Mouse (Mus musculus) kidney, embryonic 14.5 days (tissue): Measurements from ENCODE around the gene Dock1. TPM values are rescaled to one million over a fixed set of nuclear protein-coding genes. Genes with fewer than 3 reads are reported as not detected.

ENCODE experiments used
- ATAC-seq: fragments of 200-750 bp; cut with Nextera tagmentation; 2 replicates; pipeline ENCODE4 v1.8.0; 2017; ENCODE audit warnings: moderate number of reproducible peaks, mild to moderate bottlenecking, moderate TSS enrichment, moderate library complexity; ENCODE audit not compliant: low FRiP score, low TSS enrichment
- H3K27ac ChIP-seq: fragments of 300-500 bp; sonication (generic); 2 replicates; pipeline ENCODE4 v1.5.1; 2014; ENCODE audit warnings: low read depth, mild to moderate bottlenecking, low read length, moderate library complexity, mixed read lengths
- H3K27me3 ChIP-seq: fragments of 300-500 bp; sonication (generic); 2 replicates; pipeline ENCODE4 v1.6.1; 2014; ENCODE audit warnings: mild to moderate bottlenecking, low read length; ENCODE audit not compliant: control insufficient read depth, insufficient read depth
- H3K36me3 ChIP-seq: fragments of 300-500 bp; sonication (generic); 2 replicates; pipeline ENCODE4 v1.6.1; 2014; ENCODE audit warnings: low read length, mixed read lengths; ENCODE audit not compliant: control insufficient read depth, insufficient read depth
- H3K4me1 ChIP-seq: fragments of 300-500 bp; sonication (generic); 2 replicates; pipeline ENCODE4 v1.6.1; 2014; ENCODE audit warnings: low read length, mixed read lengths; ENCODE audit not compliant: control insufficient read depth, insufficient read depth
- H3K4me2 ChIP-seq: fragments of 300-500 bp; sonication (generic); replicated peaks from 2 replicates; pipeline ENCODE4 v1.6.1; 2014; ENCODE audit warnings: low read depth, mild to moderate bottlenecking, low read length
- H3K4me3 ChIP-seq: fragments of 300-500 bp; sonication (generic); 2 replicates; pipeline ENCODE4 v1.5.1; 2014; ENCODE audit warnings: mild to moderate bottlenecking, low read length
- H3K9ac ChIP-seq: fragments of 300-500 bp; sonication (generic); 2 replicates; pipeline ENCODE4 v1.6.1; 2014; ENCODE audit warnings: low read depth, mild to moderate bottlenecking, low read length, moderate library complexity
- H3K9me3 ChIP-seq: fragments of 300-500 bp; sonication (generic); 2 replicates; pipeline ENCODE4 v1.6.1; 2016; ENCODE audit warnings: low read length; ENCODE audit not compliant: control insufficient read depth
- WGBS: fragments of 180-500 bp; shearing (Covaris S2); extraction: QIAGEN DNeasy Blood & Tissue Kit; methylation state at CpG from one replicate; pipeline ENCODE4 v1.1.7; 2014; 5-methylcytosine and 5-hydroxymethylcytosine counted together
- polyA plus RNA-seq: library from polyadenylated mRNA; unstranded; fragments of >200 nt; fragmentation: Nextera tagmentation; extraction: Ambion mirVana; gene quantifications from 2 replicates; pipeline ENCODE4 v1.2.1, GENCODE M21; 2014

Dock1 gene
- polyA plus RNA-seq, 1 experiment from 2014 or later = 60.6 TPM

GRCm38 (mm10) chr7:134809241-134809975, 139.0 kb downstream of the Dock1 start:
- H3K27me3 ChIP-seq = no peaks in the 10 kb centered on the region
- no peak overlapping the region for H3K4me2 ChIP-seq
- no peaks in the 10 kb centered on the region for H3K9me3 ChIP-seq
- H3K36me3 ChIP-seq = peaks cover 56% of the 10 kb centered on the region
- peak; percentile 85 for ATAC-seq
- H3K27ac ChIP-seq = peak overlapping the region; percentile 43; the same call in 1 of the 2 replicates
- H3K4me1 ChIP-seq = peaks cover 3% of the 10 kb centered on the region; the same call in 1 of the 2 replicates
- no peak overlapping the region for H3K9ac ChIP-seq
- no peak overlapping the region for H3K4me3 ChIP-seq
- WGBS = 78% methylated on average over 6 of the region's 6 CpGs

- 96% methylated on average over 5 of the region's 5 CpGs for WGBS
- H3K4me2 ChIP-seq = no peak overlapping the region
- H3K36me3 ChIP-seq = peaks cover 13% of the 10 kb centered on the region; the same call in 1 of the 2 replicates
- no peak for ATAC-seq
- H3K27ac ChIP-seq = no peak overlapping the region
- no peaks in the 10 kb centered on the region for H3K9me3 ChIP-seq
- H3K4me1 ChIP-seq = 0 out of 2 replicates have a peak, but pooled peaks cover under 1% of the 10 kb centered on the region
- no peaks in the 10 kb centered on the region for H3K27me3 ChIP-seq
- H3K9ac ChIP-seq = no peak overlapping the region
- no peak overlapping the region for H3K4me3 ChIP-seq
Observed at GRCm38 (mm10) chr7:134818471-134818870, 148.0 kb downstream of the Dock1 start.

DNA sequence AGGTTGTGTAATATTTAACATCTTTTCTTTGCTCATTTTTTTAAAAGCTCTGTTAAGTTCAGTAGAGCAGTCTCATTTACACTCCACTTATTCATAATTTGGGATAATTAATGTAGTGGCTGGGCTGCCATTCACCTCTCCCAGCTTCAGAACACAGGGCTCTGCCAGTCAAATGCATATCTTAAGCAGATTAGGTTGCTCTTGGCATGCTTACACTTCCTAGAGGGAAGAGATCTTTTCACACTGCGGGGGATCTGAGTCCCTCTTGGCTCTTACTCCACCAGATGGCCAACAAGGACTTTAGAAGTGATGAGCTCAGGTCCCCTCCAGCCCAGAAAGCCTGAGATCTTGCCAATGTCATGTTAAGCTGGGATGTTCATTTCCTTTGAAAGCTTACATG, 150.8 kb downstream of the Dock1 start:
- Histone ChIP-seq H3K36me3 (peaks cover 2% of the 10 kb centered on the region; the same call in 1 of the 2 replicates), H3K9me3 (no peaks in the 10 kb centered on the region), H3K4me2 (no peak overlapping the region), H3K9ac (no peak overlapping the region), H3K4me1 (0 out of 2 replicates have a peak, but pooled peaks cover 3% of the 10 kb centered on the region), H3K4me3 (no peak overlapping the region), H3K27ac (no peak overlapping the region), H3K27me3 (no peaks in the 10 kb centered on the region)
- 52% methylated on average over 1 of the region's 1 CpGs for WGBS
- no peak for ATAC-seq

DNA sequence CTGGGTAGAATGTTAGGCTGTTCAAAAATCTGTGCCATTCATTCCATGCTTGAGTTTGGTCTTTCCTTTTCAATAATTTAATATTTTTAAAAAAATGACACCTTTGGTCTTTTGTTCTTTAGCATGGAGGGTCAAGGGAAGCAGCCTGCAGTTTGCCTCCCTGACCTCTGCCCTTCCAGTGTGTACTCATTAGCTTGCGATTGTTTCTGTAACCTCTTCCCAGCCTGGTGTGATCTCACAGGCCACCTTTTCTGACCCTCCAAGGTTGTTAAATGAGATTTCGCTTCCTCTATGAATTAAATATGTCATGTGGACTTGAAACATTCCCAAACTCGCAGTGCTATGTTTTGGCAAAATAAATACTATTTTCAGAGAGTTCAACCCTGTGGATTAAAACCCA, 151.6 kb downstream of the Dock1 start:
- H3K9me3 ChIP-seq = no peaks in the 10 kb centered on the region
- WGBS = 32% methylated on average over 3 of the region's 3 CpGs
- peaks cover 4% of the 10 kb centered on the region; the same call in 1 of the 2 replicates for H3K36me3 ChIP-seq
- no peak for ATAC-seq
- no peak overlapping the region for H3K4me2 ChIP-seq
- H3K9ac ChIP-seq = no peak overlapping the region
- H3K27me3 ChIP-seq = no peaks in the 10 kb centered on the region
- 0 out of 2 replicates have a peak, but pooled peaks cover 3% of the 10 kb centered on the region for H3K4me1 ChIP-seq
- H3K27ac ChIP-seq = no peak overlapping the region
- H3K4me3 ChIP-seq = no peak overlapping the region

DNA sequence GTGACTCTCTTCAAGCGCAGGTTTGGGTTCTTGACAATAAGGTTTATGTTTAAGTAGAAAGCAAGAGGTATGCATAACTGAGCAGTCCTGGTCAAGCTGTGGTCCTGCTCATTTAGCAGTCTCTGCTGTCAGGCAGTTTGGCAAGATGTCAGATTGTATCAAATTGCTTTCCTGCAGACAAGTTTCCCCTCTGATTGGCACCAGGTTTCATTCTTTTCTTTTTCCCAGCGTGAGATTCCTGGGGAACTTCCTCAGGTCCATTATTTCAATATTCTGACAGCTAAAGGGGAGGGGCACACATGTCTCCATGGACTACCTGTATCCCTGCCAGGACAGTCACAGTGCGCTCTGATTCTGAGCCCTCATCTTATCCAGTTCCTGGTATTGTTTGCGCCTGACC, 153.4 kb downstream of the Dock1 start:
- Histone ChIP-seq H3K9me3 (no peaks in the 10 kb centered on the region), H3K36me3 (peaks cover 5% of the 10 kb centered on the region; the same call in 1 of the 2 replicates), H3K9ac (no peak overlapping the region), H3K4me2 (no peak overlapping the region), H3K27ac (no peak overlapping the region), H3K27me3 (no peaks in the 10 kb centered on the region), H3K4me1 (0 out of 2 replicates have a peak, but pooled peaks cover 3% of the 10 kb centered on the region), H3K4me3 (no peak overlapping the region)
- WGBS = 74% methylated on average over 4 of the region's 4 CpGs
- no peak for ATAC-seq

DNA sequence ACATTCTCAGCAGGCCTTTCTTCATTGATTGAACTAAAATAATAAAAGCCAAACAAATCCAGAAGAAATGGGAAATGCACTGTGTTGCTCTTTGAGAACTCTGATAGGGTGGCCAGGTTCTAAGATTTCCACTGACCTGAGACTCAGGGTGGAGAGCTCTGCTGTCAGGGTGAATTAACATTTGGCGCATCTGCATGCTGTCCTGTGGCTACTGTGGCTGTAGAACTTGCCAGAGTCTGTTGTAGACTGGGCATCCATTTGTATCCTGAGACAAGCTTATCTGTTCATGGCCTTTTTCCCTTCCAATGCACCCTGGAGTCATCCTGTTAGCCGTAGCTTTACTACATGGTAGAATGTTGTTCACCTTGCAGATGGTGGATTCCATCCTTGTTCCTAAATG, 169.6 kb downstream of the Dock1 start:
- Histone ChIP-seq H3K27ac (no peak overlapping the region), H3K4me1 (no peaks in the 10 kb centered on the region), H3K9me3 (no peaks in the 10 kb centered on the region), H3K4me2 (no peak overlapping the region), H3K4me3 (no peak overlapping the region), H3K27me3 (no peaks in the 10 kb centered on the region), H3K36me3 (no peaks in the 10 kb centered on the region), H3K9ac (no peak overlapping the region)
- WGBS = 91% methylated on average over 2 of the region's 2 CpGs
- no peak for ATAC-seq

GRCm38 (mm10) chr7:134842751-134843150, 172.3 kb downstream of the Dock1 start:
- 89% methylated on average over 4 of the region's 4 CpGs for WGBS
- no peak for ATAC-seq
- Histone ChIP-seq H3K4me1 (no peaks in the 10 kb centered on the region), H3K36me3 (no peaks in the 10 kb centered on the region), H3K4me3 (no peak overlapping the region), H3K27me3 (no peaks in the 10 kb centered on the region), H3K27ac (no peak overlapping the region), H3K4me2 (no peak overlapping the region), H3K9ac (no peak overlapping the region), H3K9me3 (no peaks in the 10 kb centered on the region)

GRCm38 (mm10) chr7:134862000-134862399, 191.5 kb downstream of the Dock1 start:
- Histone ChIP-seq H3K9me3 (no peaks in the 10 kb centered on the region), H3K27ac (no peak overlapping the region), H3K36me3 (peaks cover 8% of the 10 kb centered on the region; the same call in 1 of the 2 replicates), H3K27me3 (no peaks in the 10 kb centered on the region), H3K4me2 (no peak overlapping the region), H3K4me1 (no peaks in the 10 kb centered on the region), H3K4me3 (no peak overlapping the region), H3K9ac (no peak overlapping the region)
- WGBS = 93% methylated on average over 6 of the region's 6 CpGs
- ATAC-seq = no peak

GRCm38 (mm10) chr7:134864175-134864574, 193.7 kb downstream of the Dock1 start:
- no peak overlapping the region for H3K9ac ChIP-seq
- no peak overlapping the region for H3K4me2 ChIP-seq
- no peaks in the 10 kb centered on the region for H3K27me3 ChIP-seq
- H3K4me1 ChIP-seq = no peaks in the 10 kb centered on the region
- 77% methylated on average over 2 of the region's 2 CpGs for WGBS
- H3K4me3 ChIP-seq = no peak overlapping the region
- H3K36me3 ChIP-seq = peaks cover 8% of the 10 kb centered on the region; the same call in 1 of the 2 replicates
- H3K27ac ChIP-seq = no peak overlapping the region
- H3K9me3 ChIP-seq = no peaks in the 10 kb centered on the region
- ATAC-seq = no peak
